Mouse (Mus musculus) left cerebral cortex, postnatal 36 days (tissue): ENCODE measurements around the gene Rnf126. TPM values are rescaled to one million over a fixed set of nuclear protein-coding genes. Genes with fewer than 3 reads are reported as not detected.

Experiments
- DNase-seq, 2 experiments: peaks; one replicate each; pipeline ENCODE4 v3.0.0; 2021 to 2022; ENCODE audit warnings: low spot score in 2 of 2, mixed read lengths in 1 of 2
- intact Hi-C: fragments of 180-260 bp; cut with DNase I; formaldehyde crosslinking; loops from one replicate; pipeline ENCODE4 v1.15.1; 2025
- total RNA-seq, 2 experiments: library from RNA; stranded (reverse); gene quantifications; 2 replicates each; pipeline ENCODE4 v1.2.3; 2021

The Rnf126 gene
- total RNA-seq, 2 experiments from 2014 or later, result 92.7 to 104 TPM

- intact Hi-C loops, result loop anchor here (1.0 kb wide), 1 partner anchor 18 kb away; no protein-coding TSS in a partner anchor
- peak; percentile 62 to 68 for DNase-seq
Measured at GRCm38 (mm10) chr10:79793738-79794490, 27.2 kb upstream of the Rnf126 start.

GRCm38 (mm10) chr10:79793051-79793737 is 26.4 kb upstream of the Rnf126 start, which contains the start of gene Palm:
Palm (plus strand) TSS chr10:79793572.
- DNase-seq, result peak; percentile 85 to 87
- intact Hi-C loops, result loop anchor here (1.0 kb wide), 1 partner anchor 19 kb away; no protein-coding TSS in a partner anchor

GRCm38 (mm10) chr10:79792339-79793040 is 25.7 kb upstream of the Rnf126 start:
- DNase-seq, result no peak
- intact Hi-C loops, result loop anchor here (1.0 kb wide), 1 partner anchor 20 kb away; no protein-coding TSS in a partner anchor

- no peak for DNase-seq
- intact Hi-C loops, result no loop called here
Measured at GRCm38 (mm10) chr10:79790861-79791260, 24.1 kb upstream of the Rnf126 start, which contains the start of gene Prss57. Prss57 (minus strand) TSS chr10:79790961.

- DNase-seq, result no peak
- intact Hi-C loops, result no loop called here
Measured at GRCm38 (mm10) chr10:79789581-79789980, 22.8 kb upstream of the Rnf126 start.

GRCm38 (mm10) chr10:79788386-79789158 is 21.8 kb upstream of the Rnf126 start:
- intact Hi-C loops, result no loop called here
- DNase-seq, result peak in 1 of 2 experiments; percentile 71

GRCm38 (mm10) chr10:79783920-79784800 is 17.4 kb upstream of the Rnf126 start:
- intact Hi-C loops, result loop anchor here (5.0 kb wide), 1 partner anchor 33 kb away; no protein-coding TSS in a partner anchor
- DNase-seq, result no peak

- DNase-seq, result no peak
- intact Hi-C loops, result loop anchor here (5.0 kb wide), 1 partner anchor 34 kb away; no protein-coding TSS in a partner anchor
Measured at GRCm38 (mm10) chr10:79783050-79783449, 16.3 kb upstream of the Rnf126 start.

GRCm38 (mm10) chr10:79781956-79782355 is 15.2 kb upstream of the Rnf126 start:
- intact Hi-C loops, result loop anchor here (5.0 kb wide), 1 partner anchor 35 kb away; no protein-coding TSS in a partner anchor
- no peak for DNase-seq

GRCm38 (mm10) chr10:79781139-79781538 is 14.4 kb upstream of the Rnf126 start:
- intact Hi-C loops, result loop anchor here (5.0 kb wide), 1 partner anchor 36 kb away; no protein-coding TSS in a partner anchor
- DNase-seq, result no peak

- intact Hi-C loops, result loop anchor here (5.0 kb wide), 1 partner anchor 37 kb away; no protein-coding TSS in a partner anchor
- DNase-seq, result no peak
Measured at GRCm38 (mm10) chr10:79780664-79781015, 13.9 kb upstream of the Rnf126 start.

- intact Hi-C loops, result loop anchor here (5.0 kb wide), 1 partner anchor 37 kb away; no protein-coding TSS in a partner anchor
- DNase-seq, result peak; percentile 94
Measured at GRCm38 (mm10) chr10:79779784-79780663, 13.3 kb upstream of the Rnf126 start.

- no peak for DNase-seq
- intact Hi-C loops, result no loop called here
Measured at GRCm38 (mm10) chr10:79779193-79779592, 12.4 kb upstream of the Rnf126 start.

GRCm38 (mm10) chr10:79778006-79778405 is 11.3 kb upstream of the Rnf126 start:
- intact Hi-C loops, result no loop called here
- no peak for DNase-seq

- intact Hi-C loops, result no loop called here
- DNase-seq, result no peak
Measured at GRCm38 (mm10) chr10:79777103-79777531, 10.4 kb upstream of the Rnf126 start, which contains the start of gene Fstl3. Fstl3 (plus strand) TSS chr10:79777272.

- no peak for DNase-seq
- intact Hi-C loops, result no loop called here
Measured at GRCm38 (mm10) chr10:79774486-79775279, 7.9 kb upstream of the Rnf126 start.
